Mouse (Mus musculus) hindbrain, postnatal 0 days (tissue): ENCODE measurements around the gene 1810049J17Rik. TPM values are rescaled to one million over a fixed set of nuclear protein-coding genes. Genes with fewer than 3 reads are reported as not detected.
A peak's percentile ranks its signal among the peaks of the same experiment; 100 is the strongest.
"Not testable (repeated sequence)": the region's sequence is repeated elsewhere in the genome, so short reads cannot be mapped to it uniquely, and the experiment has no call there.

Experiments used
- ATAC-seq: fragments of 200-750 bp; cut with Nextera tagmentation; 2 replicates; pipeline ENCODE4 v1.8.0; 2017; ENCODE audit warnings: mild to moderate bottlenecking, moderate TSS enrichment, moderate library complexity
- DNase-seq: peaks from one replicate; pipeline ENCODE4 v3.0.0-alpha.2; 2015; ENCODE audit warnings: low spot score
- H3K27ac ChIP-seq: fragments of 300-500 bp; sonication (generic); 2 replicates; pipeline ENCODE4 v1.5.1; 2014; ENCODE audit warnings: mild to moderate bottlenecking
- H3K27me3 ChIP-seq: fragments of 300-500 bp; sonication (generic); 2 replicates; pipeline ENCODE4 v1.6.1; 2014; ENCODE audit warnings: low read length, mixed read lengths; ENCODE audit not compliant: insufficient read depth
- H3K36me3 ChIP-seq: fragments of 300-500 bp; sonication (generic); 2 replicates; pipeline ENCODE4 v1.6.1; 2014; ENCODE audit warnings: low read length, mixed read lengths; ENCODE audit not compliant: insufficient read depth
- H3K4me1 ChIP-seq: fragments of 300-500 bp; sonication (generic); 2 replicates; pipeline ENCODE4 v1.6.1; 2014; ENCODE audit warnings: antibody characterized with exemption, low read length, mixed read lengths; ENCODE audit not compliant: insufficient read depth
- H3K4me2 ChIP-seq: fragments of 300-500 bp; sonication (generic); 2 replicates; pipeline ENCODE4 v1.6.1; 2014; ENCODE audit warnings: low read depth, mild to moderate bottlenecking, low read length, moderate library complexity, mixed read lengths
- H3K4me3 ChIP-seq: fragments of 300-500 bp; sonication (generic); 2 replicates; pipeline ENCODE4 v1.5.1; 2014; ENCODE audit warnings: low read length
- H3K9ac ChIP-seq: fragments of 300-500 bp; sonication (generic); replicated peaks from 2 replicates; pipeline ENCODE4 v1.6.1; 2014; ENCODE audit warnings: mild to moderate bottlenecking, low read length, moderate library complexity, mixed read lengths
- H3K9me3 ChIP-seq: fragments of 300-500 bp; sonication (generic); 2 replicates; pipeline ENCODE4 v1.6.1; 2016; ENCODE audit warnings: low read length, mixed read lengths
- CTCF ChIP-seq: IDR thresholded peaks from 2 replicates; pipeline ENCODE4 v1.5.1; 2016; ENCODE audit warnings: antibody characterized with exemption, control low read depth, low read depth
- WGBS: fragments of 180-500 bp; shearing (Covaris S2); extraction: QIAGEN DNeasy Blood & Tissue Kit; methylation state at CpG from one replicate; pipeline ENCODE4 v1.1.7; 2014; 5-methylcytosine and 5-hydroxymethylcytosine counted together
- polyA plus RNA-seq: library from polyadenylated mRNA; unstranded; fragments of >200 nt; fragmentation: Nextera tagmentation; extraction: Ambion mirVana; gene quantifications from 2 replicates; pipeline ENCODE4 v1.2.1, GENCODE M21; 2015
- total RNA-seq: library from RNA; depleted of rRNA; stranded (reverse); fragments of >200 nt; gene quantifications from 2 replicates; pipeline ENCODE4 v1.2.3, GENCODE M21; 2014; rRNA removed

Gene 1810049J17Rik
- not detected in 2 replicates for total RNA-seq
- 1.4 and 1.8 TPM in 2 replicates for polyA plus RNA-seq

DNA sequence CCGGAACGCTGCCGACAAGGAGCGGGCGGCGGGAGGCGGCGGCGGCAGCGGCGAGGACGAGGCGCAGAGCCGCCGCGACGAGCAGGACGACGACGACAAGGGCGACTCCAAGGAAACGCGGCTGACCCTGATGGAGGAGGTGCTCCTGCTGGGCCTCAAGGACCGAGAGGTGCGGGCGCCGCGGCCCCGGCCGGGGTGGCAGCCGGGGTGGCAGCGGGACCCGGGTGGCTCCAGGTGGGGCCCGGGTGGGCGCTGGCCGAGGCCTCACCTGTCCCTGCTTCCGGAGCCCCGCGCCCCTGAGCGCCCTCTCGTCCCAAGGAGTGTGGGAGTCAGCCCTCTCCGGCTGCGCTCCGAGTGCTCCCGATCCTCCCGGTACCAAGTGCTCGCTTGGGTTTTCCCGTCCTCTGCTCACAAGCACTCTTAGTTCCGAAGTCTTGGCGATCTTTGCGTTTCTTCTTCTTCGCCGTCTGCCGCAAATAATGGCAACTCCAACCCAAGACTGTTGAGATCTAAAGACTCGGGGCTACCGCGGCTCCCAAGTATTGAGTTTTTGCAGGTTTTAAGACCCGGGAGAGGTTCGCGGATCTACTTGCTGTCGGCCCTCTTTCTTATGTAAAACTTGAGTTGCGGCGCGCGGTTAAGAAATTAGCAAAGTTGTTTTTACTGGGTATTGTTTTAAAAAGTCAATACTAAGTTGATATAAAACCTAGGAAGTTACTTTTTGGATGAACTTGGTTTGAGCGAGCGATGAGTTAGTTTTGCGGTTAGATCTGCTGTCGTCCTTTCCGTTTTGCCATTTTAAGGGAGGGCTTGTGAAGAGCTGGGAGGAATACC is at the start of gene 1810049J17Rik:
Gene 1810049J17Rik (minus strand): TSS at position 112 of the 834 bp plus-strand sequence.
- Histone ChIP-seq H3K36me3 (no peaks in the 10 kb centered on the region), H3K4me1 (peaks cover 14% of the 10 kb centered on the region), H3K9me3 (no peaks in the 10 kb centered on the region), H3K4me2 (peak within 1 kb of the TSS; percentile 82), H3K4me3 (peak within 1 kb of the TSS; percentile 95), H3K27ac (peak within 1 kb of the TSS; percentile 96), H3K27me3 (no peaks in the 10 kb centered on the region), H3K9ac (peak within 1 kb of the TSS; percentile 95)
- peak; percentile 57 for DNase-seq
- under 1% methylated on average over 47 of the region's 70 CpGs for WGBS
- ATAC-seq, result peak; percentile 6
- no peak for TF ChIP-seq CTCF

- WGBS, result 2% methylated on average over 8 of the region's 8 CpGs
- peak; percentile 92 for TF ChIP-seq CTCF
- peak; percentile 70 for ATAC-seq
Measured at GRCm38 (mm10) chr15:12371183-12371582, 49.5 kb upstream of the 1810049J17Rik start.

GRCm38 (mm10) chr15:12370096-12370495 is 48.4 kb upstream of the 1810049J17Rik start:
- no peak for TF ChIP-seq CTCF
- ATAC-seq (no peak), DNase-seq (no peak)
- WGBS, result 78% methylated on average over 3 of the region's 3 CpGs
- Histone ChIP-seq H3K4me2 (no peak overlapping the region), H3K27me3 (no peaks in the 10 kb centered on the region), H3K36me3 (no peaks in the 10 kb centered on the region), H3K4me3 (no peak overlapping the region), H3K27ac (no peak overlapping the region), H3K9me3 (no peaks in the 10 kb centered on the region), H3K4me1 (peaks cover 18% of the 10 kb centered on the region), H3K9ac (no peak overlapping the region)

More at GRCm38 (mm10) chr15:12371183-12371582, 49.5 kb upstream of the 1810049J17Rik start:
- no peak overlapping the region for H3K4me2 ChIP-seq
- no peak overlapping the region for H3K27ac ChIP-seq
- no peaks in the 10 kb centered on the region for H3K36me3 ChIP-seq
- H3K9ac ChIP-seq, result no peak overlapping the region
- no peaks in the 10 kb centered on the region for H3K27me3 ChIP-seq
- DNase-seq, result peak; percentile 92
- no peak overlapping the region for H3K4me3 ChIP-seq
- no peaks in the 10 kb centered on the region for H3K9me3 ChIP-seq
- peaks cover 17% of the 10 kb centered on the region for H3K4me1 ChIP-seq

- H3K36me3 ChIP-seq, result no peaks in the 10 kb centered on the region
- no peak for DNase-seq
- no peak for TF ChIP-seq CTCF
- H3K4me2 ChIP-seq, result no peak overlapping the region
- H3K9ac ChIP-seq, result no peak overlapping the region
- no peak overlapping the region for H3K27ac ChIP-seq
- no peaks in the 10 kb centered on the region for H3K9me3 ChIP-seq
- peaks cover 18% of the 10 kb centered on the region for H3K4me1 ChIP-seq
- no peak overlapping the region for H3K4me3 ChIP-seq
- H3K27me3 ChIP-seq, result no peaks in the 10 kb centered on the region
- 90% methylated on average over 4 of the region's 4 CpGs for WGBS
- ATAC-seq, result no peak
Measured at GRCm38 (mm10) chr15:12368850-12369249, 47.2 kb upstream of the 1810049J17Rik start.

DNA sequence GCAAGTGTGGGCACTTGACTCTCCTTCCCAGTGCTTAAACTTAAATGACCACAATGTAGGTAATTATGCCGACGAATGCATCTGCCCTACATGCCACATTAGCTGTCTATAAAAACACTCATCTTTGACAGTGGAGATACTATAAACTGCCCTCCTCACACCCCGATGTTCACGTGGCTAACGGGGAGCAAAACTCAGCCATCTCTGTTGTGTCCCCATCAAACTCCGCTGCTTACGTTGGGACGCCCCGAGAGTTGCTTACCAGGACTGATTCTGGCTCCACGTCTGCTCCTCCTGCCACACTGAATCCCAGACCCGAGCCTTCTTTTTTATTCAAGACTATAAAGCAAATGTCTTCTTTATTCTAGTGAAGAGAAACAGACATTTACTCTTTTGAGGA is 46.7 kb upstream of the 1810049J17Rik start:
- Histone ChIP-seq H3K9me3 (no peaks in the 10 kb centered on the region), H3K4me2 (no peak overlapping the region), H3K4me3 (no peak overlapping the region), H3K36me3 (no peaks in the 10 kb centered on the region), H3K27me3 (no peaks in the 10 kb centered on the region), H3K9ac (no peak overlapping the region), H3K4me1 (peaks cover 18% of the 10 kb centered on the region), H3K27ac (no peak overlapping the region)
- ATAC-seq, result no peak
- TF ChIP-seq CTCF, result no peak
- no peak for DNase-seq
- 47% methylated on average over 11 of the region's 11 CpGs for WGBS

DNA sequence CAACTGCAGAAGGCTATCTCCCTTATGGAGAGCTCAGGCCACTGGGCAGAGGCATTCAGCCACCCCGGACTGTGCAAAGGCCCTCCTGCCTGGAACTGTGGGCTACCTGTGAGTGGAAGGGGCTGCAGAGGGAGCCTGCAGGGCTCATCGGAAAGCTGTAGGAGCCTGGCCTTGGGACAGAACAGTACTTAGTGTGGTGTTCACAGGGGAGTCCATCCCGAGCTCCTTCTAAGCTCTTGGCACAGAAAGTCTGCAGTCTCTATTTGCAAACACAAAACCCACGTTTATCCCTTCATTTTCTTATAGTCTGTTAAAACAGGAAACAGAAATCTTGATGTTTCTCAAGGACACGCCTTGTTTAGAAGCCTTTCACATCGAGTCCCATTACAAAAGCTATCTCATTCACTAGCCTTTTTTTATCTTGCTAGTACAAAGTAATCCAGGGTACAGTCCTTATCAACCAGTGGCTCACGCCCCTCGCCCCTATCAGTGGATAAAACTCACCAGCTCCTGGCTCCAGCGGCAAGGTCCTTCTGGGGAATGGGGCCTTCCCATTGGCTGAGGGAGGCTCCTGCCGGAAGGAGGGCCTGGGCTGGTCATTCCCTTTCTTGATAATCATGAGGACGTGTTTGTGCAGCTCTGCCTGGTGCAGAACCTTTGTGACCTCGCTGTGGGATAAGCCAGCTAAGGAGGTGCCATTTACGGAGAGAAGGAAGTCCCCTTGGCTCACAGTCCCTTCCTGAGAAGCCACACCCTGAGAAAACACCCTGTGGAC is 45.8 kb upstream of the 1810049J17Rik start:
- DNase-seq (no peak), ATAC-seq (no peak)
- Histone ChIP-seq H3K4me2 (no peak overlapping the region), H3K27me3 (no peaks in the 10 kb centered on the region), H3K9ac (no peak overlapping the region), H3K4me1 (peaks cover 18% of the 10 kb centered on the region), H3K27ac (no peak overlapping the region), H3K36me3 (no peaks in the 10 kb centered on the region), H3K4me3 (no peak overlapping the region), H3K9me3 (no peaks in the 10 kb centered on the region)
- no peak for TF ChIP-seq CTCF
- 51% methylated on average over 13 of the region's 13 CpGs for WGBS

GRCm38 (mm10) chr15:12366580-12367305 is 45.0 kb upstream of the 1810049J17Rik start:
- 75% methylated on average over 11 of the region's 11 CpGs for WGBS
- not testable (repeated sequence) for DNase-seq, H3K36me3 ChIP-seq, ATAC-seq, H3K9me3 ChIP-seq, H3K9ac ChIP-seq, H3K4me2 ChIP-seq, H3K4me3 ChIP-seq, H3K27me3 ChIP-seq
- Histone ChIP-seq H3K4me1 (peaks cover 18% of the 10 kb centered on the region), H3K27ac (peak overlapping the region; percentile 84)
